Mouse (Mus musculus) forebrain, embryonic 15.5 days (tissue): ENCODE measurements around the gene Vwa8. TPM values are rescaled to one million over a fixed set of nuclear protein-coding genes. Genes with fewer than 3 reads are reported as not detected.
A peak's percentile ranks its signal among the peaks of the same experiment; 100 is the strongest.

Source experiments
- ATAC-seq: fragments of 200-750 bp; cut with Nextera tagmentation; replicated peaks from 2 replicates; pipeline ENCODE4 v1.8.0; 2017; ENCODE audit warnings: mild to moderate bottlenecking, moderate TSS enrichment, moderate library complexity
- H3K27ac ChIP-seq: fragments of 300-500 bp; sonication (generic); replicated peaks from 2 replicates; pipeline ENCODE4 v1.5.1; 2015; ENCODE audit warnings: mild to moderate bottlenecking, inconsistent platforms
- H3K27me3 ChIP-seq: fragments of 300-500 bp; sonication (generic); 2 replicates; pipeline ENCODE4 v1.6.1; 2015; ENCODE audit warnings: inconsistent platforms
- H3K36me3 ChIP-seq: fragments of 300-500 bp; sonication (generic); 2 replicates; pipeline ENCODE4 v1.6.1; 2015; ENCODE audit warnings: mild to moderate bottlenecking, inconsistent platforms
- H3K4me1 ChIP-seq: fragments of 300-500 bp; sonication (generic); 2 replicates; pipeline ENCODE4 v1.6.1; 2015; ENCODE audit warnings: inconsistent platforms
- H3K4me2 ChIP-seq: fragments of 300-500 bp; sonication (generic); replicated peaks from 2 replicates; pipeline ENCODE4 v1.6.1; 2015; ENCODE audit warnings: mild to moderate bottlenecking, inconsistent platforms
- H3K4me3 ChIP-seq: fragments of 300-500 bp; sonication (generic); 2 replicates; pipeline ENCODE4 v1.5.1; 2015; ENCODE audit warnings: mild to moderate bottlenecking, inconsistent platforms
- H3K9ac ChIP-seq: fragments of 300-500 bp; sonication (generic); replicated peaks from 2 replicates; pipeline ENCODE4 v1.6.1; 2015; ENCODE audit warnings: mild to moderate bottlenecking, inconsistent platforms
- H3K9me3 ChIP-seq: fragments of 300-500 bp; sonication (generic); 2 replicates; pipeline ENCODE4 v1.6.1; 2016; ENCODE audit warnings: inconsistent platforms
- WGBS: fragments of 180-500 bp; shearing (Covaris S2); methylation state at CpG from one replicate; pipeline ENCODE4 v1.1.7; 2015; ENCODE audit warnings: mixed read lengths; 5-methylcytosine and 5-hydroxymethylcytosine counted together
- polyA plus RNA-seq: library from polyadenylated mRNA; unstranded; fragments of >200 nt; fragmentation: Nextera tagmentation; extraction: Ambion mirVana; gene quantifications from 2 replicates; pipeline ENCODE4 v1.2.1, GENCODE M21; 2015

The Vwa8 gene
- polyA plus RNA-seq, 1 experiment from 2014 or later, result 5.1 TPM

GRCm38 (mm10) chr14:79139096-79139651, 290.3 kb downstream of the Vwa8 start:
- ATAC-seq, result no peak
- no peaks in the 10 kb centered on the region for H3K9me3 ChIP-seq
- peaks cover 21% of the 10 kb centered on the region for H3K4me1 ChIP-seq
- H3K36me3 ChIP-seq, result no peaks in the 10 kb centered on the region
- no peaks in the 10 kb centered on the region for H3K27me3 ChIP-seq
- WGBS, result 93% methylated on average over 6 of the region's 6 CpGs
- H3K9ac ChIP-seq, result no peak overlapping the region
- no peak overlapping the region for H3K4me2 ChIP-seq
- no peak overlapping the region for H3K27ac ChIP-seq
- no peak overlapping the region for H3K4me3 ChIP-seq

- H3K9me3 ChIP-seq, result no peaks in the 10 kb centered on the region
- no peak overlapping the region for H3K27ac ChIP-seq
- no peak overlapping the region for H3K9ac ChIP-seq
- WGBS, result 36% methylated on average over 19 of the region's 19 CpGs
- no peak overlapping the region for H3K4me2 ChIP-seq
- no peaks in the 10 kb centered on the region for H3K27me3 ChIP-seq
- no peak overlapping the region for H3K4me3 ChIP-seq
- peak; percentile 75 for ATAC-seq
- H3K4me1 ChIP-seq, result peaks cover 16% of the 10 kb centered on the region
- H3K36me3 ChIP-seq, result no peaks in the 10 kb centered on the region
These were observed 291.3 kb downstream of the Vwa8 start for GRCm38 (mm10) chr14:79139918-79140825.

GRCm38 (mm10) chr14:79140826-79141219, 292.0 kb downstream of the Vwa8 start:
- H3K4me2 ChIP-seq, result no peak overlapping the region
- no peaks in the 10 kb centered on the region for H3K27me3 ChIP-seq
- no peak overlapping the region for H3K4me3 ChIP-seq
- peaks cover 11% of the 10 kb centered on the region for H3K4me1 ChIP-seq
- no peak overlapping the region for H3K27ac ChIP-seq
- no peak overlapping the region for H3K9ac ChIP-seq
- ATAC-seq, result peak; percentile 34; the same call in 1 of the 2 replicates
- no peaks in the 10 kb centered on the region for H3K36me3 ChIP-seq
- 75% methylated on average over 2 of the region's 2 CpGs for WGBS
- no peaks in the 10 kb centered on the region for H3K9me3 ChIP-seq

GRCm38 (mm10) chr14:79142342-79142741, 293.5 kb downstream of the Vwa8 start:
- H3K27ac ChIP-seq, result no peak overlapping the region
- 85% methylated on average over 4 of the region's 4 CpGs for WGBS

GRCm38 (mm10) chr14:79143696-79144095, 294.8 kb downstream of the Vwa8 start:
- Histone ChIP-seq H3K36me3 (no peaks in the 10 kb centered on the region), H3K9me3 (no peaks in the 10 kb centered on the region), H3K27ac (no peak overlapping the region), H3K27me3 (no peaks in the 10 kb centered on the region), H3K9ac (no peak overlapping the region), H3K4me1 (peaks cover 11% of the 10 kb centered on the region), H3K4me3 (no peak overlapping the region), H3K4me2 (no peak overlapping the region)
- no peak for ATAC-seq
- 93% methylated on average over 9 of the region's 9 CpGs for WGBS

More at GRCm38 (mm10) chr14:79142342-79142741, 293.5 kb downstream of the Vwa8 start:
- Histone ChIP-seq H3K27me3 (no peaks in the 10 kb centered on the region), H3K4me1 (peaks cover 11% of the 10 kb centered on the region), H3K9me3 (no peaks in the 10 kb centered on the region), H3K4me2 (no peak overlapping the region), H3K36me3 (no peaks in the 10 kb centered on the region), H3K4me3 (no peak overlapping the region), H3K9ac (no peak overlapping the region)
- ATAC-seq, result no peak

- no peaks in the 10 kb centered on the region for H3K27me3 ChIP-seq
- H3K9me3 ChIP-seq, result no peaks in the 10 kb centered on the region
- H3K4me3 ChIP-seq, result no peak overlapping the region
- no peak overlapping the region for H3K4me2 ChIP-seq
- H3K9ac ChIP-seq, result no peak overlapping the region
- no peak overlapping the region for H3K27ac ChIP-seq
- no peaks in the 10 kb centered on the region for H3K36me3 ChIP-seq
- peaks cover 11% of the 10 kb centered on the region for H3K4me1 ChIP-seq
- WGBS, result 91% methylated on average over 13 of the region's 13 CpGs
- no peak for ATAC-seq
These were observed 295.7 kb downstream of the Vwa8 start for GRCm38 (mm10) chr14:79144278-79145224.

GRCm38 (mm10) chr14:79151711-79152110, 302.9 kb downstream of the Vwa8 start:
- H3K27me3 ChIP-seq, result no peaks in the 10 kb centered on the region
- no peak overlapping the region for H3K4me2 ChIP-seq
- H3K4me3 ChIP-seq, result no peak overlapping the region
- no peak for ATAC-seq
- peaks cover 10% of the 10 kb centered on the region for H3K4me1 ChIP-seq
- no peak overlapping the region for H3K9ac ChIP-seq
- no peak overlapping the region for H3K27ac ChIP-seq
- H3K36me3 ChIP-seq, result no peaks in the 10 kb centered on the region
- 86% methylated on average over 7 of the region's 7 CpGs for WGBS
- no peaks in the 10 kb centered on the region for H3K9me3 ChIP-seq

GRCm38 (mm10) chr14:79153896-79154295, 305.0 kb downstream of the Vwa8 start:
- 83% methylated on average over 6 of the region's 6 CpGs for WGBS
- H3K27ac ChIP-seq, result no peak overlapping the region

GRCm38 (mm10) chr14:79154961-79155360, 306.1 kb downstream of the Vwa8 start:
- Histone ChIP-seq H3K27me3 (no peaks in the 10 kb centered on the region), H3K9me3 (no peaks in the 10 kb centered on the region), H3K4me1 (peaks cover 35% of the 10 kb centered on the region), H3K36me3 (no peaks in the 10 kb centered on the region), H3K27ac (0 out of 2 replicates have a peak overlapping the region, but pooled peaks have one; percentile 11), H3K4me2 (no peak overlapping the region), H3K4me3 (no peak overlapping the region), H3K9ac (no peak overlapping the region)
- no peak for ATAC-seq
- WGBS, result 39% methylated on average over 11 of the region's 11 CpGs

More at GRCm38 (mm10) chr14:79153896-79154295, 305.0 kb downstream of the Vwa8 start:
- Histone ChIP-seq H3K36me3 (no peaks in the 10 kb centered on the region), H3K4me1 (peaks cover 31% of the 10 kb centered on the region), H3K4me3 (no peak overlapping the region), H3K4me2 (no peak overlapping the region), H3K27me3 (no peaks in the 10 kb centered on the region), H3K9ac (no peak overlapping the region), H3K9me3 (no peaks in the 10 kb centered on the region)
- ATAC-seq, result no peak

- Histone ChIP-seq H3K36me3 (no peaks in the 10 kb centered on the region), H3K4me2 (no peak overlapping the region), H3K9ac (no peak overlapping the region), H3K9me3 (no peaks in the 10 kb centered on the region), H3K4me1 (peaks cover 35% of the 10 kb centered on the region), H3K27me3 (no peaks in the 10 kb centered on the region), H3K4me3 (no peak overlapping the region), H3K27ac (peak overlapping the region; percentile 70; the same call in 1 of the 2 replicates)
- no peak for ATAC-seq
- 78% methylated on average over 10 of the region's 10 CpGs for WGBS
These were observed 307.9 kb downstream of the Vwa8 start for GRCm38 (mm10) chr14:79156526-79157411.
